Mouse (Mus musculus) liver, embryonic 14.5 days (tissue): Measurements from ENCODE around the gene Pim2.

Source experiments
- CTCF ChIP-seq: IDR thresholded peaks from 2 replicates; pipeline ENCODE4 v1.5.1; 2016; ENCODE audit warnings: antibody characterized with exemption, low read depth, control low read depth
- EP300 ChIP-seq: IDR thresholded peaks from 2 replicates; pipeline ENCODE4 v1.6.1; 2016; ENCODE audit warnings: antibody characterized with exemption, low read depth

DNA sequence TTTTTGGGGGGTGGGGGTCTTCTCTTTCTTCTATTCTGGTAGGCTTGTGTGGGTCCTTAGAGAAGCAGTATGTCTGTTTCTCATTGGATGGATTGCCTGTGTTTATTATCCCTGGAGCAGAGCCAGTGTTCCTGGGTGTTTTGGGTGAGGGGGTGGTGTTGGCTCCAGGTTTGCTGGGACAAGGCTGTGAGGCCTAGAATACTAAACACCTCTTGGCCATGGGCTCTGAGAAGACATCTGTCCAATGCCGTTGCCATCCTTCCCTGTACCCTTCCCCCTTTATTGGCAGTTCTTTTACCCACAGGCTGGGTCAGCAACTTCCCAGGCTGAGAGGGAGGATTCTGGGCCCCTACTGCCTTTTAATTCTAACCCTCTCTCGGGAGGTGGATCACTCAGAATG is 30.2 kb upstream of the Pim2 start:
- TF ChIP-seq CTCF (no peak), EP300 (no peak)
